Mouse (Mus musculus) heart, embryonic 14.5 days (tissue): ENCODE measurements at regions not wholly inside any gene's neighbourhood (a gene's known extent, or its start where the extent isn't known, plus 50 kb on each side); places are given as distances from the start of the nearest gene placed in this dataset.

ENCODE experiments used
- ATAC-seq: fragments of 200-750 bp; cut with Nextera tagmentation; 2 replicates; pipeline ENCODE4 v1.8.0; 2017; ENCODE audit warnings: low read depth, moderate TSS enrichment; ENCODE audit not compliant: insufficient number of reproducible peaks, insufficient read depth, low FRiP score
- H3K27ac ChIP-seq, 2 experiments: fragments of 200-500 bp in 1 of 2; fragments of 300-500 bp in 1 of 2; sonication (generic) in 1 of 2; replicated peaks in 1 of 2; 2 replicates each; pipeline ENCODE4 v1.5.1; 2012 to 2014; ENCODE audit warnings: low read depth in 2 of 2, low read length in 2 of 2, control low read depth in 1 of 2, mild to moderate bottlenecking in 1 of 2, mixed read lengths in 1 of 2; ENCODE audit not compliant: control insufficient read depth in 1 of 2, insufficient read depth in 1 of 2
- H3K27me3 ChIP-seq: fragments of 300-500 bp; sonication (generic); 2 replicates; pipeline ENCODE4 v1.6.1; 2014; ENCODE audit warnings: mild to moderate bottlenecking, low read length, control low read depth; ENCODE audit not compliant: control insufficient read depth, insufficient read depth
- H3K36me3 ChIP-seq: fragments of 300-500 bp; sonication (generic); 2 replicates; pipeline ENCODE4 v1.6.1; 2014; ENCODE audit warnings: mild to moderate bottlenecking, control low read depth, low read length, mixed read lengths; ENCODE audit not compliant: control insufficient read depth, insufficient read depth
- H3K4me1 ChIP-seq, 2 experiments: fragments of 200-500 bp in 1 of 2; fragments of 300-500 bp in 1 of 2; sonication (generic) in 1 of 2; 2 replicates each; pipeline ENCODE4 v1.6.1; 2012 to 2014; ENCODE audit warnings: low read length in 2 of 2, control low read depth in 1 of 2, mixed read lengths in 1 of 2; ENCODE audit not compliant: control insufficient read depth in 2 of 2, insufficient read depth in 2 of 2
- H3K4me2 ChIP-seq: fragments of 300-500 bp; sonication (generic); 2 replicates; pipeline ENCODE4 v1.6.1; 2014; ENCODE audit warnings: mild to moderate bottlenecking, low read length
- H3K4me3 ChIP-seq, 2 experiments: fragments of 200-500 bp in 1 of 2; fragments of 300-500 bp in 1 of 2; sonication (generic) in 1 of 2; 2 replicates each; pipeline ENCODE4 v1.5.1; 2012 to 2014; ENCODE audit warnings: low read length in 2 of 2, mild to moderate bottlenecking in 2 of 2, control low read depth in 1 of 2, low read depth in 1 of 2, moderate library complexity in 1 of 2; ENCODE audit not compliant: control insufficient read depth in 1 of 2, insufficient read depth in 1 of 2
- H3K9ac ChIP-seq: fragments of 300-500 bp; sonication (generic); 2 replicates; pipeline ENCODE4 v1.6.1; 2014; ENCODE audit warnings: mild to moderate bottlenecking, low read length
- H3K9me3 ChIP-seq: fragments of 300-500 bp; sonication (generic); 2 replicates; pipeline ENCODE4 v1.6.1; 2016; ENCODE audit warnings: low read length, control low read depth; ENCODE audit not compliant: control insufficient read depth
- WGBS: fragments of 180-500 bp; shearing (Covaris S2); extraction: QIAGEN DNeasy Blood & Tissue Kit; methylation state at CpG from one replicate; pipeline ENCODE4 v1.1.7; 2014; 5-methylcytosine and 5-hydroxymethylcytosine counted together

DNA sequence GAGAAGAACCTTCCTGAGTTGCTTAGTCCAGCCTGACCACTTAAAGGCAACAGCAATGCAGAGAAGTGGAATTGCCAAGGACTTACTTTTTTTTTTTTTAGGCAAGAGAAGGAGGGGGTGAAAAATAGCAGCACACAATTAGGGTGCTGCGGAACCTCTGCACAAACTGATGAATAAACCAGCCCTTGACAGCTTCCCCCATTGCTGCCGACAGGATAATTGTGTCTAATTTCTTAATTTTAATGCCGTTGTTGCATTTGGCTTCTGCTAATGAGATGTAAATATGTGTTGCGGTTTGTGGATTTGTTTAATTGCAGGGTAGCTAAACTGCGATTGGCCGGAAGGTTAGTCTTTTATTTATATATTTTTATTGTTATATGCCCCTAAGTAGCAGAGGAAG lies 157.5 kb upstream of the B3gat1 start:
- no peaks in the 10 kb centered on the region for H3K27me3 ChIP-seq
- no peak for ATAC-seq
- WGBS = 87% methylated on average over 6 of the region's 6 CpGs
- H3K9ac ChIP-seq = no peak overlapping the region
- H3K4me3 ChIP-seq = no peak overlapping the region
- no peaks in the 10 kb centered on the region for H3K36me3 ChIP-seq
- no peaks in the 10 kb centered on the region for H3K9me3 ChIP-seq
- H3K27ac ChIP-seq = no peak overlapping the region
- H3K4me1 ChIP-seq = no peaks in the 10 kb centered on the region
- no peak overlapping the region for H3K4me2 ChIP-seq

DNA sequence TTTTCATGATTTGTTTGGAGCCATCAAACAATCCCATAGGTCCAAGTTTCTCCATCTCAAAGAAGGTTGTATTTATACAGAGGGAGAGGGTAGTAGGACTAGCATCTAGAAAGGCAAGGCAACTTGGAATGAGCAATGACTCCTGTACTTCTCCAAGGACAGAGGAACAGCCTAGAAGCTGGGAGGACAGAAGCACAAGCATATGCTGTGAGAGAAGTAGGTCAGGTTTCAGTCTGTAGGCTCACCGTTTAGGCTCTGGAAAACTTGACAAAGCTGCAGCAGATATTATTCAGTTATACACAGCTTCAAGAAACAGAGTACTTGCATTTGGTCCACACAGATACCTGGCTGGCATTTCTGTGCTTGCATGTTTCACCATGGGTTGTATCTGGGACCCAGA lies 131.5 kb upstream of the B3gat1 start:
- no peak for ATAC-seq
- Histone ChIP-seq H3K27me3 (no peaks in the 10 kb centered on the region), H3K27ac (no peak overlapping the region), H3K9me3 (no peaks in the 10 kb centered on the region), H3K9ac (no peak overlapping the region), H3K36me3 (no peaks in the 10 kb centered on the region), H3K4me3 (no peak overlapping the region), H3K4me2 (no peak overlapping the region), H3K4me1 (no peaks in the 10 kb centered on the region)
- 70% methylated on average over 1 of the region's 1 CpGs for WGBS

DNA sequence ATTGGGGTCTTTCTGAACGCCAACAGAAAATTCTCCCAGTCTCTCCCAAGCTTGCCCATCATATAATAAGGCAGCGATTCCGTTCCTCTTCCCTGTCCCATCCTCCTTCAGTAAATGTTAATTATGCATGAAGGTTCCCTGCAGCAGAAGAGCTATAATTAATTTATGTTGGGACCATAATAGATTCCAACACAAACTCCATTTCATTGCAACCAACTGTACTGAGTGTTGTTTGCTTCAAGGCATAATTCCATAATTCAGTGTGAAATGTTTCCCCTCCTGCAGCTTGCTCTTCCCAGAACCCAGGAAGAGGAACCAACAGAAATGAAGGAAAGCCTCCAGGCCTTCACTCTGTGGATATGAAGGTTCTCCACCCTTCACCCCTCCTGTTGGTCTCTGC lies 129.0 kb upstream of the B3gat1 start:
- H3K27me3 ChIP-seq = no peaks in the 10 kb centered on the region
- H3K4me2 ChIP-seq = no peak overlapping the region

DNA sequence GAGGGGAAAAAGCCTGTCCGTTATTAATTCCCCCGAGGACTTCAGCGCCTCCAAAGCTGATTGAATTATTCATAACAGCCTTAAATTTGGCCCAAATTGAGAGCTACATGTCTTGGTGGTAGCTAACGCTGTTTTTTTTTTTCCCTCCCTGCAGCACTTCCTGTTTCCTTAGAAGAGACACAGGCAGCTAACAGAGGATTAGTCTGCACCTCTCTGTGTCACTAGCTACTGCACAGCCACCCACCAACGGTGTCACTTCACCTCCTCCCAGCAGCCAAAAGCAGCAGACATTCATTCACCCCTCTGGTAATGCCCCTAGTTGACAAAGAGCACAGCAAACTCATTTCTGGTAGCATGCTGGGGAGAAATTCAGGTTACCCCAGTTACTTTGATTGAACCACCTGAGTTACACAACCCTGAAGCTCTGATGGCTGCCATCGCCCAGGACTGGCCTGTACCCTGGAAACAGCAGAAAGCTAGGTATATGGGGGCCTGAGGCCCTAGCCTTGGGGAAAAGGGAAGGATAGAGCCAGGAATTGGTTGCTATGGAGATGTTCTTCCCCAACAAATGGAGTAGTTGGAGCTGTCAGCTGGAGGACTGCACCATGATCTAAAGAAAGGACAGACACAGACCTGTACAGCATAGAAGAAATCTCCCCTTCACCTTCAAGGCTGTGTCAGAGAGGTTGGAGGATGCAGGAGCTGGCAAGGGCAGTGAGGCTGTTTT lies 121.7 kb upstream of the B3gat1 start:
- no peak overlapping the region for H3K4me3 ChIP-seq
- whole genome bisulfite sequencing = 48% methylated on average over 6 of the region's 6 CpGs
- no peak for ATAC-seq
- H3K9ac ChIP-seq = no peak overlapping the region
- H3K36me3 ChIP-seq = no peaks in the 10 kb centered on the region
- no peaks in the 10 kb centered on the region for H3K27me3 ChIP-seq
- no peak overlapping the region for H3K4me2 ChIP-seq
- H3K27ac ChIP-seq = no peak overlapping the region
- no peaks in the 10 kb centered on the region for H3K4me1 ChIP-seq
- H3K9me3 ChIP-seq = peaks cover 6% of the 10 kb centered on the region; the same call in 1 of the 2 replicates

More for the DNA sequence above, 129.0 kb upstream of the B3gat1 start:
- no peak for ATAC-seq
- WGBS = 77% methylated on average over 3 of the region's 3 CpGs
- H3K9ac ChIP-seq = no peak overlapping the region
- H3K36me3 ChIP-seq = no peaks in the 10 kb centered on the region
- H3K4me1 ChIP-seq = no peaks in the 10 kb centered on the region
- no peaks in the 10 kb centered on the region for H3K9me3 ChIP-seq
- no peak overlapping the region for H3K4me3 ChIP-seq
- H3K27ac ChIP-seq = no peak overlapping the region

DNA sequence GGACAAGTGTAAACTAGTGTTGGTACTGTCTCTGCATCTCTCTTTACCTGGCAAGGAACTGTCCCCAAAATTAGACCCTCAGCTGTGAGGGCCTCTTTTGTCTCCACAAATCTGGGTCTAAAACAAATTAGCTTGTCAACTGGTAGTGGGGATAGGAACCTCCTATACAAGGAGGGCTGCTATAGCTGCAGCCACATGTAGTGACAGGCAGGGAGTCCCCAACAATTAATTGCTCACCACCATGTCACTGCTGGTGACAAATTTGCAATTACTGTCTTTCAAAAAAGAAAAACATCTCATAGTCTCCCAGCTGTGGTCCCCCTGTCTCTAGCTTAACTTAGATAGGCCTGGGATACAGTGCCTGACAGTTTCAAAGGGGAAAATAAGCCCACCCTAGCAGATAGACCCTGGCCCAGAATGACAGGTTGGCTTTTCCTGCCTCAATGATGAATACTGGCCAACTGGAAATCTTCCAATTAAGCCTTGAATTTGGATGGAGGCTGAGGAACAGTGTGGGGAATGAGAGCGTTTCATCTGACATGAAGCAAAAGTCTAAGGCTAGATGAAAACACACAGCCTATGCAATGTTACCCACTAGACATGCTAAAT lies 110.6 kb upstream of the B3gat1 start:
- H3K36me3 ChIP-seq = no peaks in the 10 kb centered on the region
- no peak overlapping the region for H3K4me2 ChIP-seq
- H3K9me3 ChIP-seq = 0 out of 2 replicates have a peak, but pooled peaks cover 2% of the 10 kb centered on the region
- H3K4me3 ChIP-seq = no peak overlapping the region
- WGBS = 81% methylated on average over 1 of the region's 1 CpGs
- no peak overlapping the region for H3K27ac ChIP-seq
- H3K27me3 ChIP-seq = no peaks in the 10 kb centered on the region
- no peak overlapping the region for H3K9ac ChIP-seq
- H3K4me1 ChIP-seq = no peaks in the 10 kb centered on the region; a peak in 1 of 4 replicates
- no peak for ATAC-seq

DNA sequence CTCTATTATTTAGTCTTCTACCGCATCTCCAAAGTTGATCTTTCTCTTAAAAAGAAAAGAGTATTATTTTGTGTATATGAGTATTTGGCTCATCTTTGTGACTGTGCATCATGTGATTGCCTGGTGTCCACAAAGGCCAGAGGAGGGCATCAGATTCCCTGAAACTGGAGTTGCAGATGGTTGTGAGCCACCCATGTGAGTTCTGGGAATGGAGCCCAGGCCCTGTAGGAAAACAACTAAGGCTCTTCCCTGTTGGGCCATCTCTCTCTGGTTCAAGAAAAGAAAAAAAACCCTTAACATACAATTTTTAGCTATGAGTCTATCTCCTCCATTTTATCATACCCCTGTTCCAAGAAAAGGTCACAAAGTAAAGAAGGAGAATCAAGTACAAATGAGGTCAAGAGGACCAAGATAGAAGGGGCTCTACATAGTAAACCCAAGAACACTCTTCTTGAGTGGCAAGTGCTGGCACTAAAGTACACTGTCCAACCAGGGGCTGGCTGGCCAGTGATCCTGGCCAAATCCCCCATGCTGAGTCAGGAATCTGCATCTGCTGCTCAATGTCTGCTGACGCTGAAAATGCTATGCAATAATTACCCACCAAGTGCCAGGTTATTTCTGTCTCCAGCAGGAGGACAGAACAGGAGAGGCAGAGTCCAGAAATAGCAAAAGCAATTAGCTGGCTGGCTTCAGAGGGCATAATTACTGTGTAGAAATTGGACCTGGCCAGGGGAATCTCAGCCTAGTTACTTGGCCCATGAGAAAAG lies 108.2 kb upstream of the B3gat1 start:
- Histone ChIP-seq H3K9me3 (0 out of 2 replicates have a peak, but pooled peaks cover 2% of the 10 kb centered on the region), H3K4me1 (no peaks in the 10 kb centered on the region; a peak in 1 of 4 replicates), H3K36me3 (no peaks in the 10 kb centered on the region), H3K27ac (no peak overlapping the region), H3K4me2 (no peak overlapping the region), H3K27me3 (no peaks in the 10 kb centered on the region), H3K4me3 (no peak overlapping the region), H3K9ac (no peak overlapping the region)
- WGBS = 62% methylated on average over 2 of the region's 2 CpGs
- no peak for ATAC-seq

DNA sequence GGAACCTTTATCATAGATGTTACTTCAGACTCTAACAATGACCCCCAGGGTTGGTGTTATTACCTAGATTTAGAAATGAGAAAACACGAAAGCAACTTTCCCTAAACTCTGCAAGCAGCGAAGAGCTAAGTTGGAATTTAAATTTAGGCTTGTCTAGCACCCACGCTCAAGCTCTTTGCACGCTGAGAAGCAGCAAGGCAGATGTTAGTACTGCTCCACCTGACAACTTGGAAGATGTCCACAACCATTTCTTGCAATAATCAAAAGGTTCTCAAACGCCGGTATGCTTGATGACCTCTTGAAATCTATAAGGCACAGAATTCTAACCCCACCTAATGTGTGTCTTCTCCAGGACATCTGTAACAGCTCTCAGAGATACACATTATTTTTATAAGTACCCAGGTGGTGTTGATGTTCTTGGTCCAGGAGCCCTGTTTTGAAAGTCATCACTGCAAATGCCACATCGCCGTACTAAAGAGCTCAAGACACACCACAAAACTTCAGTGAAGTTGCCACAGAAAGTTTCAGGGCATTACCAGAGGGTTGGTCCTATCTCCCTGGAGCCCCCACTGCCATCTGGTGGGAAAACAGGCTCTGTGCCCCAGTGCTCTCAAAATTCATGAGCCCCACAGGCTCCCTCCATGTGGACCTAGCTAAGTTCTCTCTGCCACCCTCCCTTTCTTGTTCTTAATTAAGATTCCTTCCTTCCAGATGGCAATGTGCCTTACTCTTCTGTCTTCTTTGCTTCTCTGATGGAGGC lies 100.5 kb upstream of the B3gat1 start:
- H3K9me3 ChIP-seq = no peaks in the 10 kb centered on the region
- no peaks in the 10 kb centered on the region for H3K4me1 ChIP-seq
- H3K4me3 ChIP-seq = no peak overlapping the region
- 82% methylated on average over 8 of the region's 8 CpGs for WGBS
- no peaks in the 10 kb centered on the region for H3K27me3 ChIP-seq
- H3K4me2 ChIP-seq = no peak overlapping the region
- H3K36me3 ChIP-seq = no peaks in the 10 kb centered on the region
- no peak overlapping the region for H3K9ac ChIP-seq
- no peak for ATAC-seq
- no peak overlapping the region for H3K27ac ChIP-seq
